Mouse (Mus musculus): Measurements from ENCODE around the gene 1700001C02Rik. TPM values are rescaled to one million over a fixed set of nuclear protein-coding genes. Genes with fewer than 3 reads are reported as not detected.
A peak's percentile ranks its signal among the peaks of the same experiment; 100 is the strongest.

The 1700001C02Rik gene
- 0.27 TPM in 1 of 2 replicates, not detected in the other for polyA plus RNA-seq (2015; fragmentation: Nextera tagmentation; extraction: Ambion mirVana)

GRCm38 (mm10) chr5:30465861-30466260 is at the start of gene 1700001C02Rik:
TSS of gene 1700001C02Rik (plus strand) at chr5:30466047.
- 18% methylated on average over 21 of the region's 21 CpGs for WGBS
- Histone ChIP-seq H3K4me3 (replicated peaks) (peak within 1 kb of the TSS; percentile 21; the same call in 1 of the 2 replicates), H3K4me2 (peak within 1 kb of the TSS; percentile 60), H3K36me3 (no peaks in the 10 kb centered on the region), H3K4me1 (peaks cover 17% of the 10 kb centered on the region; the same call in 1 of the 2 replicates), H3K27ac (no peak within 1 kb of the TSS), H3K9me3 (no peaks in the 10 kb centered on the region), H3K27me3 (replicated peaks) (peaks cover 19% of the 10 kb centered on the region; the same call in 1 of the 2 replicates), H3K9ac (no peak within 1 kb of the TSS)
- ATAC-seq (ENCODE audit: insufficient read depth, low FRiP score, low read depth): peak; percentile 30; the same call in 1 of the 2 replicates

- H3K4me2 ChIP-seq: no peak overlapping the region
- no peak overlapping the region for H3K9ac ChIP-seq
- no peak for ATAC-seq (ENCODE audit: insufficient read depth, low FRiP score, low read depth)
- WGBS: 71% methylated on average over 5 of the region's 5 CpGs
- H3K27me3 ChIP-seq (replicated peaks): no peaks in the 10 kb centered on the region
- H3K4me1 ChIP-seq: no peaks in the 10 kb centered on the region
- H3K4me3 ChIP-seq (replicated peaks): no peak overlapping the region
- H3K27ac ChIP-seq: no peak overlapping the region
- no peaks in the 10 kb centered on the region for H3K9me3 ChIP-seq
- H3K36me3 ChIP-seq: no peaks in the 10 kb centered on the region
Measured at GRCm38 (mm10) chr5:30416665-30417064, 49.2 kb upstream of the 1700001C02Rik start.

- ATAC-seq (ENCODE audit: insufficient read depth, low FRiP score, low read depth): no peak
- Histone ChIP-seq H3K9me3 (no peaks in the 10 kb centered on the region), H3K4me2 (no peak overlapping the region), H3K9ac (no peak overlapping the region), H3K27me3 (replicated peaks) (no peaks in the 10 kb centered on the region), H3K36me3 (no peaks in the 10 kb centered on the region), H3K4me1 (peaks cover 5% of the 10 kb centered on the region), H3K27ac (no peak overlapping the region), H3K4me3 (replicated peaks) (no peak overlapping the region)
- WGBS: 84% methylated on average over 4 of the region's 4 CpGs
Measured at GRCm38 (mm10) chr5:30423121-30423520, 42.7 kb upstream of the 1700001C02Rik start.

GRCm38 (mm10) chr5:30423572-30424244 is 42.1 kb upstream of the 1700001C02Rik start:
- H3K27me3 ChIP-seq (replicated peaks): no peaks in the 10 kb centered on the region
- H3K4me3 ChIP-seq (replicated peaks): no peak overlapping the region
- no peak overlapping the region for H3K4me2 ChIP-seq
- WGBS: 18% methylated on average over 8 of the region's 8 CpGs
- no peaks in the 10 kb centered on the region for H3K9me3 ChIP-seq
- peaks cover 5% of the 10 kb centered on the region for H3K4me1 ChIP-seq
- no peaks in the 10 kb centered on the region for H3K36me3 ChIP-seq
- H3K27ac ChIP-seq: no peak overlapping the region
- peak; percentile 51; the same call in 1 of the 2 replicates for ATAC-seq (ENCODE audit: insufficient read depth, low FRiP score, low read depth)
- H3K9ac ChIP-seq: no peak overlapping the region

- no peak overlapping the region for H3K27ac ChIP-seq
- peaks cover 9% of the 10 kb centered on the region for H3K4me1 ChIP-seq
- WGBS: 84% methylated on average over 6 of the region's 6 CpGs
- H3K4me2 ChIP-seq: no peak overlapping the region
- H3K9ac ChIP-seq: no peak overlapping the region
- no peak for ATAC-seq (ENCODE audit: insufficient read depth, low FRiP score, low read depth)
- no peaks in the 10 kb centered on the region for H3K9me3 ChIP-seq
- H3K4me3 ChIP-seq (replicated peaks): no peak overlapping the region
- H3K36me3 ChIP-seq: no peaks in the 10 kb centered on the region
- H3K27me3 ChIP-seq (replicated peaks): no peaks in the 10 kb centered on the region
Measured at GRCm38 (mm10) chr5:30427406-30427805, 38.4 kb upstream of the 1700001C02Rik start.

GRCm38 (mm10) chr5:30438931-30439330 is 26.9 kb upstream of the 1700001C02Rik start:
- no peak for ATAC-seq (ENCODE audit: insufficient read depth, low FRiP score, low read depth)
- Histone ChIP-seq H3K27ac (no peak overlapping the region), H3K9me3 (no peaks in the 10 kb centered on the region), H3K9ac (no peak overlapping the region), H3K4me1 (no peaks in the 10 kb centered on the region), H3K27me3 (replicated peaks) (no peaks in the 10 kb centered on the region), H3K36me3 (no peaks in the 10 kb centered on the region), H3K4me3 (replicated peaks) (no peak overlapping the region), H3K4me2 (no peak overlapping the region)
- 54% methylated on average over 2 of the region's 2 CpGs for WGBS

GRCm38 (mm10) chr5:30440308-30440906 is 25.4 kb upstream of the 1700001C02Rik start:
- Histone ChIP-seq H3K27ac (no peak overlapping the region), H3K27me3 (replicated peaks) (no peaks in the 10 kb centered on the region), H3K4me2 (no peak overlapping the region), H3K4me1 (no peaks in the 10 kb centered on the region), H3K9me3 (no peaks in the 10 kb centered on the region), H3K36me3 (no peaks in the 10 kb centered on the region), H3K4me3 (replicated peaks) (no peak overlapping the region), H3K9ac (no peak overlapping the region)
- ATAC-seq (ENCODE audit: insufficient read depth, low FRiP score, low read depth): no peak
- 79% methylated on average over 8 of the region's 8 CpGs for WGBS

- no peaks in the 10 kb centered on the region for H3K27me3 ChIP-seq (replicated peaks)
- no peak; the same call in 1 of the 2 replicates for ATAC-seq (ENCODE audit: insufficient read depth, low FRiP score, low read depth)
- no peaks in the 10 kb centered on the region for H3K9me3 ChIP-seq
- no peaks in the 10 kb centered on the region for H3K4me1 ChIP-seq
- no peaks in the 10 kb centered on the region for H3K36me3 ChIP-seq
- H3K4me3 ChIP-seq (replicated peaks): no peak overlapping the region
- H3K9ac ChIP-seq: no peak overlapping the region
- no peak overlapping the region for H3K4me2 ChIP-seq
- H3K27ac ChIP-seq: no peak overlapping the region
- WGBS: 63% methylated on average over 5 of the region's 5 CpGs
Measured at GRCm38 (mm10) chr5:30442196-30442595, 23.7 kb upstream of the 1700001C02Rik start.

GRCm38 (mm10) chr5:30444327-30444895 is 21.4 kb upstream of the 1700001C02Rik start:
- H3K27ac ChIP-seq: no peak overlapping the region
- WGBS: 83% methylated on average over 13 of the region's 13 CpGs
- H3K36me3 ChIP-seq: no peaks in the 10 kb centered on the region
- H3K4me2 ChIP-seq: no peak overlapping the region
- H3K9me3 ChIP-seq: no peaks in the 10 kb centered on the region
- no peaks in the 10 kb centered on the region for H3K27me3 ChIP-seq (replicated peaks)
- no peak overlapping the region for H3K4me3 ChIP-seq (replicated peaks)
- H3K4me1 ChIP-seq: no peaks in the 10 kb centered on the region
- H3K9ac ChIP-seq: no peak overlapping the region
- no peak for ATAC-seq (ENCODE audit: insufficient read depth, low FRiP score, low read depth)

GRCm38 (mm10) chr5:30456056-30456455 is 9.8 kb upstream of the 1700001C02Rik start:
- H3K4me3 ChIP-seq (replicated peaks): no peak overlapping the region
- no peak overlapping the region for H3K27ac ChIP-seq
- no peak overlapping the region for H3K9ac ChIP-seq
- 0 out of 2 replicates have a peak, but pooled peaks cover under 1% of the 10 kb centered on the region for H3K27me3 ChIP-seq (replicated peaks)
- no peak for ATAC-seq (ENCODE audit: insufficient read depth, low FRiP score, low read depth)
- H3K36me3 ChIP-seq: no peaks in the 10 kb centered on the region
- H3K4me1 ChIP-seq: no peaks in the 10 kb centered on the region
- H3K4me2 ChIP-seq: no peak overlapping the region
- H3K9me3 ChIP-seq: no peaks in the 10 kb centered on the region
- 46% methylated on average over 6 of the region's 6 CpGs for WGBS

GRCm38 (mm10) chr5:30460155-30460554 is 5.7 kb upstream of the 1700001C02Rik start:
- no peaks in the 10 kb centered on the region for H3K9me3 ChIP-seq
- 0 out of 2 replicates have a peak, but pooled peaks cover 7% of the 10 kb centered on the region for H3K4me1 ChIP-seq
- H3K4me3 ChIP-seq (replicated peaks): no peak overlapping the region
- no peak overlapping the region for H3K27ac ChIP-seq
- no peak overlapping the region for H3K4me2 ChIP-seq
- no peak overlapping the region for H3K9ac ChIP-seq
- no peak; the same call in 1 of the 2 replicates for ATAC-seq (ENCODE audit: insufficient read depth, low FRiP score, low read depth)
- 44% methylated on average over 4 of the region's 4 CpGs for WGBS
- no peaks in the 10 kb centered on the region for H3K36me3 ChIP-seq
- H3K27me3 ChIP-seq (replicated peaks): peaks cover 14% of the 10 kb centered on the region; the same call in 1 of the 2 replicates

GRCm38 (mm10) chr5:30461821-30462220 is 4.0 kb upstream of the 1700001C02Rik start, which contains the start of gene Otof:
TSS of gene Otof (minus strand) at chr5:30461932.
- Histone ChIP-seq H3K4me2 (peak within 1 kb of the TSS; percentile 16; the same call in 1 of the 2 replicates), H3K27me3 (replicated peaks) (peaks cover 19% of the 10 kb centered on the region; the same call in 1 of the 2 replicates), H3K27ac (no peak within 1 kb of the TSS), H3K9me3 (no peaks in the 10 kb centered on the region), H3K9ac (no peak within 1 kb of the TSS), H3K4me3 (replicated peaks) (no peak within 1 kb of the TSS), H3K4me1 (peaks cover 17% of the 10 kb centered on the region; the same call in 1 of the 2 replicates), H3K36me3 (no peaks in the 10 kb centered on the region)
- 17% methylated on average over 11 of the region's 12 CpGs for WGBS
- 0 out of 2 replicates have a peak, but pooled peaks have one; percentile 23 for ATAC-seq (ENCODE audit: insufficient read depth, low FRiP score, low read depth)

Measured in stomach, embryonic 15.5 days (tissue).